Mouse (Mus musculus) neural tube, embryonic 12.5 days (tissue): ENCODE data around the gene P4htm. TPM values are rescaled to one million over a fixed set of nuclear protein-coding genes. Genes with fewer than 3 reads are reported as not detected.

Experiments
- ATAC-seq: fragments of 200-750 bp; cut with Nextera tagmentation; 2 replicates; pipeline ENCODE4 v1.8.0; 2017; ENCODE audit warnings: low read depth, mild to moderate bottlenecking, moderate TSS enrichment, moderate library complexity; ENCODE audit not compliant: low FRiP score
- H3K27ac ChIP-seq: fragments of 300-500 bp; sonication (generic); 2 replicates; pipeline ENCODE4 v1.5.1; 2016
- H3K27me3 ChIP-seq: fragments of 300-500 bp; sonication (generic); replicated peaks from 2 replicates; pipeline ENCODE4 v1.6.1; 2016; ENCODE audit warnings: mild to moderate bottlenecking
- H3K36me3 ChIP-seq: fragments of 300-500 bp; sonication (generic); 2 replicates; pipeline ENCODE4 v1.6.1; 2016; ENCODE audit warnings: mild to moderate bottlenecking
- H3K4me1 ChIP-seq: fragments of 300-500 bp; sonication (generic); 2 replicates; pipeline ENCODE4 v1.6.1; 2016
- H3K4me2 ChIP-seq: fragments of 300-500 bp; sonication (generic); replicated peaks from 2 replicates; pipeline ENCODE4 v1.6.1; 2016; ENCODE audit warnings: mild to moderate bottlenecking
- H3K4me3 ChIP-seq: fragments of 300-500 bp; sonication (generic); 2 replicates; pipeline ENCODE4 v1.5.1; 2016
- H3K9ac ChIP-seq: fragments of 300-500 bp; sonication (generic); 2 replicates; pipeline ENCODE4 v1.6.1; 2016; ENCODE audit warnings: mild to moderate bottlenecking
- H3K9me3 ChIP-seq: fragments of 300-500 bp; sonication (generic); 2 replicates; pipeline ENCODE4 v1.6.1; 2016; ENCODE audit warnings: mild to moderate bottlenecking
- WGBS: fragments of 180-500 bp; shearing (Covaris S2); methylation state at CpG from one replicate; pipeline ENCODE4 v1.1.7; 2016; 5-methylcytosine and 5-hydroxymethylcytosine counted together
- polyA plus RNA-seq: library from polyadenylated mRNA; unstranded; fragments of >200 nt; fragmentation: Nextera tagmentation; extraction: Ambion mirVana; gene quantifications from 2 replicates; pipeline ENCODE4 v1.2.1, GENCODE M21; 2016

P4htm gene
- polyA plus RNA-seq, 1 experiment from 2014 or later: 20.9 TPM

- Histone ChIP-seq H3K4me2 (peak overlapping the region; percentile 79), H3K9me3 (no peaks in the 10 kb centered on the region), H3K27ac (no peak overlapping the region), H3K4me3 (peak overlapping the region; percentile 11; the same call in 1 of the 2 replicates), H3K4me1 (peaks cover 63% of the 10 kb centered on the region), H3K9ac (0 out of 2 replicates have a peak overlapping the region, but pooled peaks have one; percentile 26), H3K36me3 (peaks cover 53% of the 10 kb centered on the region), H3K27me3 (no peaks in the 10 kb centered on the region)
- no peak for ATAC-seq
- WGBS: 87% methylated on average over 37 of the region's 37 CpGs
Measured at GRCm38 (mm10) chr9:108575321-108576297, 21.9 kb downstream of the P4htm start.

- H3K9ac ChIP-seq: 0 out of 2 replicates have a peak overlapping the region, but pooled peaks have one; percentile 26
- no peak overlapping the region for H3K27ac ChIP-seq
Measured at GRCm38 (mm10) chr9:108574921-108575320, 22.5 kb downstream of the P4htm start.

GRCm38 (mm10) chr9:108573774-108574690 is 23.4 kb downstream of the P4htm start:
- peak overlapping the region; percentile 79 for H3K4me2 ChIP-seq
- peaks cover 65% of the 10 kb centered on the region for H3K4me1 ChIP-seq
- H3K36me3 ChIP-seq: peaks cover 53% of the 10 kb centered on the region
- H3K27ac ChIP-seq: no peak overlapping the region
- no peaks in the 10 kb centered on the region for H3K27me3 ChIP-seq
- no peak for ATAC-seq
- no peaks in the 10 kb centered on the region for H3K9me3 ChIP-seq
- WGBS: 58% methylated on average over 26 of the region's 26 CpGs
- H3K9ac ChIP-seq: no peak overlapping the region
- no peak overlapping the region for H3K4me3 ChIP-seq

More at GRCm38 (mm10) chr9:108574921-108575320, 22.5 kb downstream of the P4htm start:
- Histone ChIP-seq H3K9me3 (no peaks in the 10 kb centered on the region), H3K4me3 (peak overlapping the region; percentile 11; the same call in 1 of the 2 replicates), H3K36me3 (peaks cover 53% of the 10 kb centered on the region), H3K4me1 (peaks cover 70% of the 10 kb centered on the region), H3K4me2 (peak overlapping the region; percentile 79), H3K27me3 (no peaks in the 10 kb centered on the region)
- no peak for ATAC-seq
- 88% methylated on average over 12 of the region's 12 CpGs for WGBS

GRCm38 (mm10) chr9:108572321-108572720 is 25.1 kb downstream of the P4htm start:
- Histone ChIP-seq H3K4me1 (peaks cover 67% of the 10 kb centered on the region), H3K27ac (no peak overlapping the region), H3K4me3 (no peak overlapping the region), H3K4me2 (no peak overlapping the region), H3K36me3 (peaks cover 53% of the 10 kb centered on the region), H3K9me3 (no peaks in the 10 kb centered on the region), H3K27me3 (no peaks in the 10 kb centered on the region), H3K9ac (no peak overlapping the region)
- ATAC-seq: no peak
- 92% methylated on average over 10 of the region's 10 CpGs for WGBS

- Histone ChIP-seq H3K27ac (no peak overlapping the region), H3K4me3 (no peak overlapping the region), H3K4me2 (0 out of 2 replicates have a peak overlapping the region, but pooled peaks have one; percentile 2), H3K9ac (no peak overlapping the region), H3K9me3 (no peaks in the 10 kb centered on the region), H3K27me3 (no peaks in the 10 kb centered on the region), H3K4me1 (peaks cover 60% of the 10 kb centered on the region), H3K36me3 (peaks cover 53% of the 10 kb centered on the region)
- 95% methylated on average over 16 of the region's 16 CpGs for whole genome bisulfite sequencing
- no peak for ATAC-seq
Measured at GRCm38 (mm10) chr9:108571401-108571973, 26.0 kb downstream of the P4htm start.

- H3K4me1 ChIP-seq: peaks cover 59% of the 10 kb centered on the region
- 1% methylated on average over 40 of the region's 40 CpGs for WGBS
- no peaks in the 10 kb centered on the region for H3K27me3 ChIP-seq
- peak overlapping the region; percentile 51 for H3K4me3 ChIP-seq
- H3K9ac ChIP-seq: peak overlapping the region; percentile 66
- peak; percentile 4; the same call in 1 of the 2 replicates for ATAC-seq
- H3K4me2 ChIP-seq: peak overlapping the region; percentile 99
- peaks cover 48% of the 10 kb centered on the region for H3K36me3 ChIP-seq
- 0 out of 2 replicates have a peak overlapping the region, but pooled peaks have one; percentile 42 for H3K27ac ChIP-seq
- no peaks in the 10 kb centered on the region for H3K9me3 ChIP-seq
Measured at GRCm38 (mm10) chr9:108570207-108570896, 27.1 kb downstream of the P4htm start.

- Histone ChIP-seq H3K4me1 (peaks cover 52% of the 10 kb centered on the region), H3K4me3 (peak within 1 kb of the TSS; percentile 51), H3K27me3 (no peaks in the 10 kb centered on the region), H3K36me3 (peaks cover 48% of the 10 kb centered on the region), H3K4me2 (peak within 1 kb of the TSS; percentile 99), H3K9ac (peak within 1 kb of the TSS; percentile 66), H3K27ac (0 out of 2 replicates have a peak within 1 kb of the TSS, but pooled peaks have one; percentile 42), H3K9me3 (no peaks in the 10 kb centered on the region)
- WGBS: 7% methylated on average over 42 of the region's 42 CpGs
- ATAC-seq: peak; percentile 57
Measured at GRCm38 (mm10) chr9:108569381-108570206, 27.9 kb downstream of the P4htm start, which contains the start of gene Dalrd3. Gene Dalrd3 (plus strand): TSS chr9:108569886.

- H3K27me3 ChIP-seq: no peaks in the 10 kb centered on the region
- no peak overlapping the region for H3K27ac ChIP-seq
- peak overlapping the region; percentile 68; the same call in 1 of the 2 replicates for H3K4me3 ChIP-seq
- peaks cover 41% of the 10 kb centered on the region for H3K4me1 ChIP-seq
- H3K4me2 ChIP-seq: peak overlapping the region; percentile 99
- no peaks in the 10 kb centered on the region for H3K9me3 ChIP-seq
- 0 out of 2 replicates have a peak overlapping the region, but pooled peaks have one; percentile 75 for H3K9ac ChIP-seq
- ATAC-seq: no peak
- peaks cover 48% of the 10 kb centered on the region for H3K36me3 ChIP-seq
- 82% methylated on average over 17 of the region's 17 CpGs for WGBS
Measured at GRCm38 (mm10) chr9:108568511-108568921, 29.0 kb downstream of the P4htm start.

GRCm38 (mm10) chr9:108567931-108568419 is 29.5 kb downstream of the P4htm start:
- H3K9ac ChIP-seq: peak overlapping the region; percentile 75
- no peak for ATAC-seq
- H3K4me1 ChIP-seq: peaks cover 39% of the 10 kb centered on the region
- peak overlapping the region; percentile 90; the same call in 1 of the 2 replicates for H3K27ac ChIP-seq
- H3K9me3 ChIP-seq: no peaks in the 10 kb centered on the region
- H3K4me3 ChIP-seq: peak overlapping the region; percentile 68
- peaks cover 48% of the 10 kb centered on the region for H3K36me3 ChIP-seq
- no peaks in the 10 kb centered on the region for H3K27me3 ChIP-seq
- peak overlapping the region; percentile 99 for H3K4me2 ChIP-seq
- WGBS: 13% methylated on average over 18 of the region's 18 CpGs
